Mouse (Mus musculus) lung, adult 2 months (tissue): Measurements from ENCODE around the gene Inava.

Experiments used
- CTCF ChIP-seq: fragments of 200-500 bp; IDR thresholded peaks from 2 replicates; pipeline ENCODE4 v1.5.1; 2011; ENCODE audit warnings: mild to moderate bottlenecking, low read length, control low read depth; ENCODE audit not compliant: insufficient read depth
- POLR2A ChIP-seq: fragments of 200-500 bp; IDR thresholded peaks from 2 replicates; pipeline ENCODE4 v1.6.1; 2011; ENCODE audit warnings: low read depth, mild to moderate bottlenecking, control low read depth, low read length, borderline replicate concordance; ENCODE audit errors: extremely low read depth

GRCm38 (mm10) chr1:136230201-136230600 lies 3.9 kb downstream of the Inava start:
- TF ChIP-seq POLR2A (no peak), CTCF (no peak)
